Mouse (Mus musculus): ENCODE measurements at regions not wholly inside any gene's neighbourhood (a gene's known extent, or its start where the extent isn't known, plus 50 kb on each side); places are given as distances from the start of the nearest gene placed in this dataset.

GRCm38 (mm10) chr19:26037270-26037669 is 365.1 kb downstream of the Dmrt2 start:
- DNase-seq (ENCODE audit: low read depth, low spot score) = no peak

GRCm38 (mm10) chr19:26051478-26052215 is 379.4 kb downstream of the Dmrt2 start:
- no peak for DNase-seq (ENCODE audit: low read depth, low spot score)

- DNase-seq (ENCODE audit: low read depth, low spot score) = no peak
Measured at GRCm38 (mm10) chr19:26059668-26060067, 387.5 kb downstream of the Dmrt2 start.

- no peak for DNase-seq (ENCODE audit: low read depth, low spot score)
Measured at GRCm38 (mm10) chr19:26068553-26068952, 396.3 kb downstream of the Dmrt2 start.

- DNase-seq (ENCODE audit: low read depth, low spot score) = no peak
Measured at GRCm38 (mm10) chr19:26069908-26070307, 397.7 kb downstream of the Dmrt2 start.

GRCm38 (mm10) chr19:26088318-26088717 is 416.1 kb downstream of the Dmrt2 start:
- DNase-seq (ENCODE audit: low read depth, low spot score) = no peak

- no peak for DNase-seq (ENCODE audit: low read depth, low spot score)
Measured at GRCm38 (mm10) chr19:26091386-26091785, 419.2 kb downstream of the Dmrt2 start.

- no peak for DNase-seq (ENCODE audit: low read depth, low spot score)
Measured at GRCm38 (mm10) chr19:26093844-26094243, 421.6 kb downstream of the Dmrt2 start.

- DNase-seq (ENCODE audit: low read depth, low spot score) = no peak
Measured at GRCm38 (mm10) chr19:26114326-26114725, 442.1 kb downstream of the Dmrt2 start.

GRCm38 (mm10) chr19:26128423-26128822 is 456.2 kb downstream of the Dmrt2 start:
- no peak for DNase-seq (ENCODE audit: low read depth, low spot score)

GRCm38 (mm10) chr19:26134385-26134784 is 462.2 kb downstream of the Dmrt2 start:
- DNase-seq (ENCODE audit: low read depth, low spot score) = no peak

- no peak for DNase-seq (ENCODE audit: low read depth, low spot score)
Measured at GRCm38 (mm10) chr19:26135398-26136104, 463.3 kb downstream of the Dmrt2 start.

GRCm38 (mm10) chr19:26140647-26141046 is 464.2 kb upstream of the Smarca2 start:
- DNase-seq (ENCODE audit: low read depth, low spot score) = no peak

- DNase-seq (ENCODE audit: low read depth, low spot score) = no peak
Measured at GRCm38 (mm10) chr19:26143539-26143938, 461.3 kb upstream of the Smarca2 start.

- DNase-seq (ENCODE audit: low read depth, low spot score) = no peak
Measured at GRCm38 (mm10) chr19:26151216-26151615, 453.6 kb upstream of the Smarca2 start.

- DNase-seq (ENCODE audit: low read depth, low spot score) = no peak
Measured at GRCm38 (mm10) chr19:26164993-26165392, 439.9 kb upstream of the Smarca2 start.

GRCm38 (mm10) chr19:26181774-26182173 is 423.1 kb upstream of the Smarca2 start:
- no peak for DNase-seq (ENCODE audit: low read depth, low spot score)

- no peak for DNase-seq (ENCODE audit: low read depth, low spot score)
Measured at GRCm38 (mm10) chr19:26185012-26185411, 419.8 kb upstream of the Smarca2 start.

GRCm38 (mm10) chr19:26190803-26191202 is 414.0 kb upstream of the Smarca2 start:
- DNase-seq (ENCODE audit: low read depth, low spot score) = no peak

GRCm38 (mm10) chr19:26193664-26194063 is 411.2 kb upstream of the Smarca2 start:
- no peak for DNase-seq (ENCODE audit: low read depth, low spot score)

GRCm38 (mm10) chr19:26208760-26209159 is 396.1 kb upstream of the Smarca2 start:
- no peak for DNase-seq (ENCODE audit: low read depth, low spot score)

- no peak for DNase-seq (ENCODE audit: low read depth, low spot score)
Measured at GRCm38 (mm10) chr19:26234539-26234938, 370.3 kb upstream of the Smarca2 start.

GRCm38 (mm10) chr19:26244067-26244466 is 360.8 kb upstream of the Smarca2 start:
- no peak for DNase-seq (ENCODE audit: low read depth, low spot score)
